Mouse (Mus musculus) megakaryocyte-erythroid progenitor cell, adult 5-6 weeks (primary cell): ENCODE data around the gene Kcne1. TPM values are rescaled to one million over a fixed set of nuclear protein-coding genes. Genes with fewer than 3 reads are reported as not detected.

Experiments
- ATAC-seq: replicated peaks from 2 replicates; pipeline ENCODE4 v1.8.0; 2016; ENCODE audit warnings: mild to moderate bottlenecking, inconsistent platforms; ENCODE audit not compliant: severe bottlenecking, poor library complexity, low FRiP score, low TSS enrichment
- total RNA-seq, 2 experiments: library from RNA; stranded (forward) in 1 of 2; stranded (reverse) in 1 of 2; fragments of 200-1000, 215-1000 nt in 1 of 2; fragments of >200 nt in 1 of 2; fragmentation: Nextera tagmentation in 1 of 2; gene quantifications; 2 replicates each; pipeline ENCODE4 v1.2.3; 2014 to 2017

The Kcne1 gene
- total RNA-seq, 2 experiments from 2014 or later = not detected

- ATAC-seq = peak; percentile 96
These were observed 39.7 kb downstream of the Kcne1 start for GRCm38 (mm10) chr16:92319353-92320109.

- no peak for ATAC-seq
These were observed 43.1 kb downstream of the Kcne1 start for GRCm38 (mm10) chr16:92316049-92316738.

- peak; percentile 95 for ATAC-seq
These were observed 45.1 kb downstream of the Kcne1 start for GRCm38 (mm10) chr16:92313953-92314741.

- no peak for ATAC-seq
These were observed 50.1 kb downstream of the Kcne1 start for GRCm38 (mm10) chr16:92309126-92309525.

- ATAC-seq = no peak
These were observed 51.3 kb downstream of the Kcne1 start for GRCm38 (mm10) chr16:92307947-92308346.

GRCm38 (mm10) chr16:92305519-92305918, 53.7 kb downstream of the Kcne1 start:
- no peak for ATAC-seq

- no peak for ATAC-seq
These were observed 56.8 kb downstream of the Kcne1 start for GRCm38 (mm10) chr16:92302506-92302905.

GRCm38 (mm10) chr16:92301989-92302388, 57.3 kb downstream of the Kcne1 start:
- ATAC-seq = peak; percentile 57; the same call in 1 of the 2 replicates

- ATAC-seq = peak; percentile 39
These were observed 57.9 kb downstream of the Kcne1 start for GRCm38 (mm10) chr16:92301412-92301806.

GRCm38 (mm10) chr16:92300649-92301411, 58.4 kb downstream of the Kcne1 start, which contains the start of gene Smim11:
TSS of gene Smim11 (plus strand) at chr16:92301286.
- peak; percentile 85 for ATAC-seq

Other genes starting within 250 kb of the Kcne1 start
- not detected in 2 replicates for gene Kcne2, start 67.1 kb downstream of the Kcne1 start, total RNA-seq (2014; fragmentation: Nextera tagmentation)
- not detected in 2 replicates for gene Kcne2, start 67.1 kb downstream of the Kcne1 start, total RNA-seq (2017)
- gene Smim11, start 58.2 kb downstream of the Kcne1 start, total RNA-seq (2014; fragmentation: Nextera tagmentation) = 83.4 and 84.1 TPM in 2 replicates
- 161 and 180 TPM in 2 replicates for gene Smim11, start 58.2 kb downstream of the Kcne1 start, total RNA-seq (2017)
- gene Fam243, start 38.0 kb downstream of the Kcne1 start, total RNA-seq (2014; fragmentation: Nextera tagmentation) = not detected in 2 replicates
- not detected in 2 replicates for gene Fam243, start 38.0 kb downstream of the Kcne1 start, total RNA-seq (2017)
- gene Rcan1, start 111.4 kb upstream of the Kcne1 start, total RNA-seq (2014; fragmentation: Nextera tagmentation) = 7.2 and 12.7 TPM in 2 replicates
- 7.9 and 10.9 TPM in 2 replicates for gene Rcan1, start 111.4 kb upstream of the Kcne1 start, total RNA-seq (2017)
- gene Clic6, start 126.3 kb upstream of the Kcne1 start, total RNA-seq (2014; fragmentation: Nextera tagmentation) = not detected in 2 replicates
- gene Clic6, start 126.3 kb upstream of the Kcne1 start, total RNA-seq (2017) = not detected in 2 replicates